Mouse (Mus musculus): ENCODE data around the gene Cmtm3.
"Not testable (repeated sequence)": the region's sequence is repeated elsewhere in the genome, so short reads cannot be mapped to it uniquely, and the experiment has no call there.

Cmtm3 gene

GRCm38 (mm10) chr8:104339229-104339982 is at the start of gene Cmtm3:
Gene Cmtm3 (plus strand): TSS chr8:104339410.
- in situ Hi-C loops (cut with MboI) = no loop called here

GRCm38 (mm10) chr8:104293081-104293480 is 46.1 kb upstream of the Cmtm3 start, which contains the start of gene Cmtm2a:
Gene Cmtm2a (minus strand): TSS chr8:104293181.
- in situ Hi-C loops (cut with MboI) = not testable (repeated sequence)

- in situ Hi-C loops (cut with MboI) = no loop called here
Measured at GRCm38 (mm10) chr8:104294396-104294795, 44.8 kb upstream of the Cmtm3 start.

- in situ Hi-C loops (cut with MboI) = not testable (repeated sequence)
Measured at GRCm38 (mm10) chr8:104301577-104301976, 37.6 kb upstream of the Cmtm3 start.

- in situ Hi-C loops (cut with MboI) = not testable (repeated sequence)
Measured at GRCm38 (mm10) chr8:104302536-104302935, 36.7 kb upstream of the Cmtm3 start.

GRCm38 (mm10) chr8:104304962-104305361 is 34.2 kb upstream of the Cmtm3 start:
- in situ Hi-C loops (cut with MboI) = no loop called here

GRCm38 (mm10) chr8:104308341-104308740 is 30.9 kb upstream of the Cmtm3 start:
- in situ Hi-C loops (cut with MboI) = not testable (repeated sequence)

- in situ Hi-C loops (cut with MboI) = not testable (repeated sequence)
Measured at GRCm38 (mm10) chr8:104309441-104310155, 29.6 kb upstream of the Cmtm3 start, which contains the start of the genes Gm45711 and Cmtm1. Gene Gm45711 (minus strand): TSS chr8:104310081. Gene Cmtm1 (minus strand): TSS chr8:104310145.

- in situ Hi-C loops (cut with MboI) = not testable (repeated sequence)
Measured at GRCm38 (mm10) chr8:104312023-104312422, 27.2 kb upstream of the Cmtm3 start.

GRCm38 (mm10) chr8:104313311-104313710 is 25.9 kb upstream of the Cmtm3 start:
- in situ Hi-C loops (cut with MboI) = no loop called here

- in situ Hi-C loops (cut with MboI) = not testable (repeated sequence)
Measured at GRCm38 (mm10) chr8:104321267-104321666, 17.9 kb upstream of the Cmtm3 start, which contains the start of gene Gm11020. Gene Gm11020 (plus strand): TSS chr8:104321567.

GRCm38 (mm10) chr8:104321930-104322329 is 17.3 kb upstream of the Cmtm3 start, which contains the start of gene Cmtm2b:
Gene Cmtm2b (plus strand): TSS chr8:104322230.
- in situ Hi-C loops (cut with MboI) = not testable (repeated sequence)

GRCm38 (mm10) chr8:104332665-104333631 is 6.3 kb upstream of the Cmtm3 start:
- in situ Hi-C loops (cut with MboI) = no loop called here

- in situ Hi-C loops (cut with MboI) = no loop called here
Measured at GRCm38 (mm10) chr8:104333786-104334185, 5.4 kb upstream of the Cmtm3 start.

- in situ Hi-C loops (cut with MboI) = no loop called here
Measured at GRCm38 (mm10) chr8:104334196-104334595, 5.0 kb upstream of the Cmtm3 start.

- in situ Hi-C loops (cut with MboI) = no loop called here
Measured at GRCm38 (mm10) chr8:104336806-104337205, 2.4 kb upstream of the Cmtm3 start.

- in situ Hi-C loops (cut with MboI) = no loop called here
Measured at GRCm38 (mm10) chr8:104337890-104338289, 1.3 kb upstream of the Cmtm3 start.

GRCm38 (mm10) chr8:104339983-104340232 is 698 bp downstream of the Cmtm3 start:
- in situ Hi-C loops (cut with MboI) = loop anchor here (5.0 to 10.0 kb wide), 2 partner anchors 102 to 235 kb away; partner anchors contain the start of gene Dync1li2

- in situ Hi-C loops (cut with MboI) = loop anchor here (5.0 to 10.0 kb wide), 2 partner anchors 102 to 234 kb away; partner anchors contain the start of gene Dync1li2
Measured at GRCm38 (mm10) chr8:104340233-104341105, 1.3 kb downstream of the Cmtm3 start.

GRCm38 (mm10) chr8:104341106-104341561 is 1.9 kb downstream of the Cmtm3 start:
- in situ Hi-C loops (cut with MboI) = loop anchor here (5.0 to 10.0 kb wide), 2 partner anchors 101 to 234 kb away; partner anchors contain the start of gene Dync1li2

Data from mature B cell (primary cell).